Mouse (Mus musculus) forebrain, embryonic 14.5 days (tissue): ENCODE measurements around the gene Adprhl1. TPM values are rescaled to one million over a fixed set of nuclear protein-coding genes. Genes with fewer than 3 reads are reported as not detected.

Experiments used
- ATAC-seq: fragments of 200-750 bp; cut with Nextera tagmentation; 2 replicates; pipeline ENCODE4 v1.8.0; 2017; ENCODE audit warnings: mild to moderate bottlenecking, moderate library complexity
- DNase-seq: peaks from one replicate; pipeline ENCODE4 v3.0.0-alpha.2; 2015; ENCODE audit warnings: low spot score
- H3K27ac ChIP-seq: fragments of 300-500 bp; sonication (generic); 2 replicates; pipeline ENCODE4 v1.5.1; 2014; ENCODE audit warnings: low read depth, mild to moderate bottlenecking, control low read depth, low read length, moderate library complexity
- H3K27me3 ChIP-seq: fragments of 300-500 bp; sonication (generic); replicated peaks from 2 replicates; pipeline ENCODE4 v1.6.1; 2014; ENCODE audit warnings: low read length, control low read depth, mixed read lengths; ENCODE audit not compliant: control insufficient read depth, insufficient read depth
- H3K36me3 ChIP-seq: fragments of 300-500 bp; sonication (generic); 2 replicates; pipeline ENCODE4 v1.6.1; 2014; ENCODE audit warnings: low read length, control low read depth; ENCODE audit not compliant: control insufficient read depth, insufficient read depth
- H3K4me1 ChIP-seq: fragments of 300-500 bp; sonication (generic); 2 replicates; pipeline ENCODE4 v1.6.1; 2014; ENCODE audit warnings: antibody characterized with exemption, low read length, control low read depth; ENCODE audit not compliant: control insufficient read depth, insufficient read depth
- H3K4me2 ChIP-seq: fragments of 300-500 bp; sonication (generic); 2 replicates; pipeline ENCODE4 v1.6.1; 2014; ENCODE audit warnings: mild to moderate bottlenecking, control low read depth, low read length
- H3K4me3 ChIP-seq: fragments of 300-500 bp; sonication (generic); 2 replicates; pipeline ENCODE4 v1.5.1; 2014; ENCODE audit warnings: low read depth, low read length, control low read depth
- H3K9ac ChIP-seq: fragments of 300-500 bp; sonication (generic); 2 replicates; pipeline ENCODE4 v1.6.1; 2014; ENCODE audit warnings: mild to moderate bottlenecking, low read length, control low read depth, moderate library complexity
- H3K9me3 ChIP-seq: fragments of 300-500 bp; sonication (generic); replicated peaks from 2 replicates; pipeline ENCODE4 v1.6.1; 2016; ENCODE audit warnings: low read length, control low read depth, mixed read lengths; ENCODE audit not compliant: control insufficient read depth
- WGBS: fragments of 180-500 bp; shearing (Covaris S2); extraction: QIAGEN DNeasy Blood & Tissue Kit; methylation state at CpG from one replicate; pipeline ENCODE4 v1.1.7; 2014; 5-methylcytosine and 5-hydroxymethylcytosine counted together
- polyA plus RNA-seq: library from polyadenylated mRNA; unstranded; fragments of >200 nt; fragmentation: Nextera tagmentation; extraction: Ambion mirVana; gene quantifications from 2 replicates; pipeline ENCODE4 v1.2.1, GENCODE M21; 2014

Adprhl1 gene
- polyA plus RNA-seq, 1 experiment from 2014 or later = not detected

GRCm38 (mm10) chr8:13283200-13283599 lies 29.2 kb upstream of the Adprhl1 start:
- no peak for DNase-seq
- WGBS = 85% methylated on average over 1 of the region's 1 CpGs
- Histone ChIP-seq H3K4me3 (no peak overlapping the region), H3K4me2 (no peak overlapping the region), H3K36me3 (peaks cover 3% of the 10 kb centered on the region; the same call in 1 of the 2 replicates), H3K9ac (no peak overlapping the region), H3K4me1 (peaks cover 6% of the 10 kb centered on the region), H3K9me3 (no peaks in the 10 kb centered on the region), H3K27ac (no peak overlapping the region), H3K27me3 (no peaks in the 10 kb centered on the region)
- no peak for ATAC-seq

DNA sequence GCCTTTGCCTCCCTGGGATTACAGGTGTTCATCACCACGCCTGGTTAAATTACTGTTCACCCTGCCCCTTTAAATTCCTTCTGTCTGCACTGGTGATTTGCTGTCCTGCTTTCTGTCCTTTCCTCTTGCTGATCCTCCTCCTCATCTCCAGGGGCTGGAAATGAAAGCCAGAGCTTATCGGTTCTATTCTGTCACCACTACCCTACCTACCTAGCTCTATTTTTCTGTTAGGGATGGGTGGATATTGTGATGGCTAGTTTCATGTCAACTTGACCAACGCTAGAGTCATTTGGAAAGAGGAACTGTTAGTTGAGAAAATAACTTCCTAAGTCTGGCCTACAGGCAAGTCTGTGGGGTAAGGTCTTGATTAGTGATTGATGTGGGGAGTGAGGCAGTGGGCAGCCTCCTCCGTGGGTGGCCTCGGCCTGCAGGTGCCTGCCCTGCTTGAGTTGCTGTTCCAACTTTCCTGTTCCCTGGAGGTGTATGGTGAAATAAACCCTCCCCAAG lies 23.0 kb upstream of the Adprhl1 start:
- no peak for DNase-seq
- H3K9ac ChIP-seq = no peak overlapping the region
- no peak overlapping the region for H3K4me3 ChIP-seq
- no peaks in the 10 kb centered on the region for H3K27me3 ChIP-seq
- no peak for ATAC-seq
- H3K4me2 ChIP-seq = no peak overlapping the region
- 94% methylated on average over 5 of the region's 5 CpGs for WGBS
- H3K36me3 ChIP-seq = peaks cover 27% of the 10 kb centered on the region
- no peaks in the 10 kb centered on the region for H3K9me3 ChIP-seq
- H3K27ac ChIP-seq = no peak overlapping the region
- no peaks in the 10 kb centered on the region for H3K4me1 ChIP-seq

GRCm38 (mm10) chr8:13272834-13273233 lies 18.9 kb upstream of the Adprhl1 start:
- H3K36me3 ChIP-seq = peaks cover 49% of the 10 kb centered on the region
- H3K27me3 ChIP-seq = no peaks in the 10 kb centered on the region
- 88% methylated on average over 5 of the region's 5 CpGs for WGBS

DNA sequence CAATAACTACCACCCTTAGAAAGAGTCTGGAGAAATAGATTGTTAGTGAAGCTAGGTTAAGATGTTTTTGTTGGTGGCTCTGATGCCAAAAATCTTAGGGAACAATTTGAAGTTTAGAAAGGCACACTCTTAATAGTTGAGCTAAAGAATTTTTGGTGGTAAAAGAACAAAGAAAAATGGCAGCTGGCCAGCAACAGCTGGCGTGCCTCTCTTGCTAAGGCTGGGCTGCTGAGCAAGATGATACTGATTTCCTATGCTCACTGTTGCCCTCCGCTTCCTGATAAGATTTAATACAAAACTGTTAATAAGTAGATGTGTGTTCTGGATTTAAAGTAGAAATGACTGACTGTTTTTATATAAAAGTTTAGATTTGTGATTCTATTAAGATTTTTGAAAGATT lies 13.6 kb upstream of the Adprhl1 start:
- 73% methylated on average over 2 of the region's 2 CpGs for WGBS
- Histone ChIP-seq H3K9me3 (no peaks in the 10 kb centered on the region), H3K27ac (no peak overlapping the region), H3K27me3 (no peaks in the 10 kb centered on the region), H3K9ac (no peak overlapping the region), H3K4me3 (no peak overlapping the region), H3K36me3 (peaks cover 40% of the 10 kb centered on the region), H3K4me1 (no peaks in the 10 kb centered on the region), H3K4me2 (no peak overlapping the region)
- ATAC-seq (no peak), DNase-seq (no peak)

More at GRCm38 (mm10) chr8:13272834-13273233, 18.9 kb upstream of the Adprhl1 start:
- no peaks in the 10 kb centered on the region for H3K4me1 ChIP-seq
- DNase-seq = no peak
- H3K27ac ChIP-seq = no peak overlapping the region
- H3K9me3 ChIP-seq = no peaks in the 10 kb centered on the region
- no peak overlapping the region for H3K4me2 ChIP-seq
- ATAC-seq = no peak
- no peak overlapping the region for H3K9ac ChIP-seq
- no peak overlapping the region for H3K4me3 ChIP-seq

DNA sequence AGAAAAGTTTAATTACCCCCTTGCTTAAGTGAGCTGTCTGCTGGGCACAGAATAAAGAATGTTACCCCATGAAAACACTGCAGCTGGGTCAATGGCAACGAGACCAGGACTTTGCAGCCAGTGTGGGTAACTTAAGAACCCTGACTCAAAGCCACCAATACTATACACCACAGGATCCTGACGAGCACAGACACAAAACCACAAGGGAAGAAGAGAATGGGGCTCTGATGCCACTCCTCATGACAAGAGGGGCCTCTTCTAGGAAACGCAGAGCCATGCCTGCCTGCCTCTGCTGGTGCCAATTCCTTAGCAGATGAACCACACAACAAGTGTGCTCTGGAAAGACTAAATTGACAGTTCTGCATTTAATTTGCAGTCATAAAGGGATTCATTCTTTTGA lies 9.4 kb upstream of the Adprhl1 start:
- no peak for DNase-seq
- Histone ChIP-seq H3K4me3 (no peak overlapping the region), H3K9me3 (no peaks in the 10 kb centered on the region), H3K4me1 (no peaks in the 10 kb centered on the region), H3K27me3 (no peaks in the 10 kb centered on the region), H3K4me2 (no peak overlapping the region), H3K27ac (no peak overlapping the region), H3K36me3 (peaks cover 38% of the 10 kb centered on the region), H3K9ac (no peak overlapping the region)
- no peak for ATAC-seq
- 57% methylated on average over 3 of the region's 3 CpGs for WGBS

- no peak overlapping the region for H3K27ac ChIP-seq
- peaks cover 31% of the 10 kb centered on the region for H3K36me3 ChIP-seq
- no peak for ATAC-seq
- H3K9ac ChIP-seq = no peak overlapping the region
- WGBS = 81% methylated on average over 5 of the region's 5 CpGs
- no peak for DNase-seq
- H3K4me3 ChIP-seq = no peak overlapping the region
- H3K4me2 ChIP-seq = no peak overlapping the region
- H3K27me3 ChIP-seq = no peaks in the 10 kb centered on the region
- H3K9me3 ChIP-seq = no peaks in the 10 kb centered on the region
- H3K4me1 ChIP-seq = no peaks in the 10 kb centered on the region
Observed at GRCm38 (mm10) chr8:13253413-13253812, 549 bp downstream of the Adprhl1 start.

DNA sequence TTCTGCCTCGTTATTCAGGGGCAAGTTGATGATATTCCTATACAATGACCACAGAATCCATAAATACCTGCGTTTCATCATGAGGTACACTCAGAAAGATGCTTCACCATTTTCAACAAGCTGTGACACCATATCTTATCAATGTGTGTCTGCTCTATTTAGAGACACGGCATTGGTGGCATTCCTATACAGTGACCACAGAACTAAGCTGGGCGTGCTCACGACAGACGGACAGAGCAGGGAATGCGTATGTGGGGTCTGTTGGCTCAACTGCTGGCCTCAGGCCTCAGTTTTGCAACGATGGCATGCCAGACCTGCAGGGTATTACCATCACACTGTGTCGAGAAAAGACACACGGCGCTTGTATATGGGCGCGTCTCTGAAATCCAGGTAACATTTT lies 1.1 kb downstream of the Adprhl1 start:
- no peaks in the 10 kb centered on the region for H3K27me3 ChIP-seq
- no peak for ATAC-seq
- H3K9ac ChIP-seq = no peak overlapping the region

DNA sequence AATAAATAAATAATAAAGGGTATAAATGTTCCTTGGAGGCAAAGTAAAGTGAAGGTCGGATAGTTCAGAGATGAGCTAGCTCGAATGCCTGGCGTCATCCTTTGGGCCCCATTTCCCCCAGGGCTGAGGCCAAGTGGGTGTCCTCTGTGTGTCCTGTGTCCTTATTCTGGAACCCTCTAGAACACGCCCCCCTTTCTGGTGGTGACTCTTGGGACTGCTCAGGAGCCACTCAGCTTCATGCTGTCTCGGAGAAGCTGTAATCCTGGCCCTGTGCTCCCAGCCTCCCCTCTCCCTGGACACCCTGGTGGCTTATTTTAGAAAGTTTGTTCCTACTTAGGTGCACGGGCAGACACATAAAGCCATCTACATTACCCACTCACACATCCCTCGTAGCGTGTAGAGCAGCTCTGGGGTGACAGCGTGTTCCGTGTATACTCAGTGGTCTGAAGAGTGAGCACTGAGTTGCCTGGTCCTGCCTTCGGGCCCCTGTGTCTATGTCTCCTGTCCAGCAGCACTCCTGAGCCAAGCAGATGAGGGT lies 9.6 kb downstream of the Adprhl1 start:
- no peak for ATAC-seq
- DNase-seq = no peak

More for the DNA sequence above, 1.1 kb downstream of the Adprhl1 start:
- H3K4me1 ChIP-seq = no peaks in the 10 kb centered on the region
- H3K27ac ChIP-seq = no peak overlapping the region
- no peak overlapping the region for H3K4me2 ChIP-seq
- H3K4me3 ChIP-seq = no peak overlapping the region
- H3K36me3 ChIP-seq = peaks cover 25% of the 10 kb centered on the region
- no peak for DNase-seq
- H3K9me3 ChIP-seq = no peaks in the 10 kb centered on the region
- 91% methylated on average over 13 of the region's 13 CpGs for WGBS

GRCm38 (mm10) chr8:13242985-13243870 lies 10.7 kb downstream of the Adprhl1 start:
- Histone ChIP-seq H3K9ac (no peak overlapping the region), H3K4me3 (no peak overlapping the region), H3K36me3 (no peaks in the 10 kb centered on the region), H3K4me1 (no peaks in the 10 kb centered on the region), H3K4me2 (no peak overlapping the region), H3K9me3 (no peaks in the 10 kb centered on the region), H3K27me3 (no peaks in the 10 kb centered on the region), H3K27ac (no peak overlapping the region)
- DNase-seq (no peak), ATAC-seq (no peak)
- WGBS = 82% methylated on average over 10 of the region's 10 CpGs

More for the DNA sequence above, 9.6 kb downstream of the Adprhl1 start:
- Histone ChIP-seq H3K4me1 (no peaks in the 10 kb centered on the region), H3K9ac (no peak overlapping the region), H3K4me2 (no peak overlapping the region), H3K9me3 (no peaks in the 10 kb centered on the region), H3K27ac (no peak overlapping the region), H3K4me3 (no peak overlapping the region), H3K36me3 (no peaks in the 10 kb centered on the region), H3K27me3 (no peaks in the 10 kb centered on the region)
- WGBS = 91% methylated on average over 11 of the region's 11 CpGs
